Mouse (Mus musculus) heart, embryonic 11.5 days (tissue): ENCODE measurements at regions not wholly inside any gene's neighbourhood (a gene's known extent, or its start where the extent isn't known, plus 50 kb on each side); places are given as distances from the start of the nearest gene placed in this dataset.
A peak's percentile ranks its signal among the peaks of the same experiment; 100 is the strongest.

Experiments
- ATAC-seq: fragments of 200-750 bp; cut with Nextera tagmentation; replicated peaks from 2 replicates; pipeline ENCODE4 v1.8.0; 2017; ENCODE audit warnings: moderate library complexity; ENCODE audit not compliant: insufficient number of reproducible peaks, low FRiP score, low TSS enrichment
- H3K27ac ChIP-seq: fragments of 300-500 bp; sonication (generic); 2 replicates; pipeline ENCODE4 v1.5.1; 2014; ENCODE audit warnings: mild to moderate bottlenecking, low read depth, low read length
- H3K27me3 ChIP-seq: fragments of 300-500 bp; sonication (generic); 2 replicates; pipeline ENCODE4 v1.6.1; 2014; ENCODE audit warnings: mild to moderate bottlenecking, low read length, mixed read lengths; ENCODE audit not compliant: control insufficient read depth, insufficient read depth
- H3K36me3 ChIP-seq: fragments of 300-500 bp; sonication (generic); 2 replicates; pipeline ENCODE4 v1.6.1; 2014; ENCODE audit warnings: mild to moderate bottlenecking, low read length, moderate library complexity, mixed read lengths; ENCODE audit not compliant: control insufficient read depth, insufficient read depth
- H3K4me1 ChIP-seq: fragments of 300-500 bp; sonication (generic); 2 replicates; pipeline ENCODE4 v1.6.1; 2014; ENCODE audit warnings: low read length; ENCODE audit not compliant: control insufficient read depth, insufficient read depth
- H3K4me2 ChIP-seq: fragments of 300-500 bp; sonication (generic); 2 replicates; pipeline ENCODE4 v1.6.1; 2014; ENCODE audit warnings: mild to moderate bottlenecking, moderate library complexity
- H3K4me3 ChIP-seq: fragments of 300-500 bp; sonication (generic); 2 replicates; pipeline ENCODE4 v1.5.1; 2014; ENCODE audit warnings: low read depth, low read length
- H3K9ac ChIP-seq: fragments of 300-500 bp; sonication (generic); 2 replicates; pipeline ENCODE4 v1.6.1; 2014; ENCODE audit warnings: mild to moderate bottlenecking, low read depth, low read length, moderate library complexity
- H3K9me3 ChIP-seq: fragments of 300-500 bp; sonication (generic); replicated peaks from 2 replicates; pipeline ENCODE4 v1.6.1; 2016; ENCODE audit warnings: low read length; ENCODE audit not compliant: control insufficient read depth
- WGBS: fragments of 180-500 bp; shearing (Covaris S2); extraction: QIAGEN DNeasy Blood & Tissue Kit; methylation state at CpG from one replicate; pipeline ENCODE4 v1.1.7; 2014; ENCODE audit not compliant: insufficient replicate concordance; 5-methylcytosine and 5-hydroxymethylcytosine counted together

DNA sequence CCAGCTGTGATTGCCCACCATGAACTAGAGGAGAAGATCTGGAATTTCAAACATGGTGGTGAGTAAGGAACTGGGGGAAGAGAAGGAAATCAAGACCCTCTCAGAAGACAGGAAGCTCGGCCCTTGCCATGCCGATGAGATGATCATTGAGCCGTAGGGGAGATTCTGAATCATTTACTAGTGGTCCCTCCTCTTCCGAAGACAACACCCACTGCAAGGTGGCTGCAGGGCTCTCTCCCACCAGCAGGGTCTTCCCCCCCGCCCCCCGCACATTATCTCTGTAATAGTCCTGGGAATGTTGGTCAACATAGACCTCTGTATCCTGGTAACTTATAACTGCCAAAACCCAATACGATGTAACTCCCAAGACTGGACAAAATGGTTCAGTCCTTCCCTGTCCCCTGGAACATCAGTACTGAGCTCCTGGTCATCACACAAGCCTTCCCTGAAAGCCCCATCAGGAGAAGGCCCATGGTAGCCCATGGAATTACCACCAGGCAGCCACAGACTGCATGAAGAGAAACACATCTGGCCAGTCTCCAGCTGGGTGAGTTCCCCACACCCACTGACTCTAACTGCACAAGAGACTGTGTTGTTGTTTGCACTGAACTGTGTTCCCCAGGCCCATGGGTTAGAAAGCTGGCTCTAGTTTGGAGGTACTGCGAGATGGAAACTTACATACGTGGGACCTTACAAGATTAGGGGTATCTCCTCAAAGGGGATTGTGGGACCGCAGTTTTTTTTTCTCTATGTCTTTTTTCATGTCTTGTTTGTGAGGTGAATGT, 256.3 kb downstream of the Gm10260 start:
- Histone ChIP-seq H3K4me2 (no peak overlapping the region), H3K4me3 (no peak overlapping the region), H3K9me3 (no peaks in the 10 kb centered on the region), H3K9ac (no peak overlapping the region), H3K27me3 (no peaks in the 10 kb centered on the region), H3K4me1 (no peaks in the 10 kb centered on the region), H3K27ac (peak overlapping the region; percentile 18; the same call in 1 of the 2 replicates), H3K36me3 (no peaks in the 10 kb centered on the region)
- 82% methylated on average over 10 of the region's 10 CpGs for WGBS
- ATAC-seq = no peak

- no peaks in the 10 kb centered on the region for H3K9me3 ChIP-seq
- no peak for ATAC-seq
- 52% methylated on average over 5 of the region's 5 CpGs for WGBS
- no peaks in the 10 kb centered on the region for H3K36me3 ChIP-seq
- H3K4me2 ChIP-seq = no peak overlapping the region
- no peaks in the 10 kb centered on the region for H3K4me1 ChIP-seq
- H3K27ac ChIP-seq = no peak overlapping the region
- H3K4me3 ChIP-seq = no peak overlapping the region
- H3K27me3 ChIP-seq = no peaks in the 10 kb centered on the region
- no peak overlapping the region for H3K9ac ChIP-seq
These were observed 257.0 kb downstream of the Gm10260 start for GRCm38 (mm10) chr13:97503391-97503790.

DNA sequence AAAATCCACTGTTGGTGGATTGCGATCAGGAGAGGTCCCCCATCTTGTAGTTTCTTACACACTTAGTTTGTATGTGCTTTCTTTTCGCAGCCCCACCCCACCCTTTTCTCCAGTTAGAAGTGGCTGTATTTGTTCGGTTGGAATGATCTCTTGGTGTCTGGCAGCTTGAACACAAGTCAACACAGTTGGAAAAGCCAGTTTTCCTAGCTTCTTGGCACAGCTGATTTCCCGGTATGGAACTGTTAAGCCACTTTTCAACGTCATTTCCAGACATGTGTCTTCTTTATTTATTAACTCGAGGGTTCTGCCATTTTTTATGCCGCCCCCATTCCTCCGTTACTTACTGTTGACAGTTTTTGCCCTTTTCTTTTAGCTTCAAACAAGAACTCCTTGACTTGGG, 259.2 kb downstream of the Enc1 start:
- Histone ChIP-seq H3K27ac (no peak overlapping the region), H3K4me1 (no peaks in the 10 kb centered on the region), H3K4me3 (no peak overlapping the region), H3K9me3 (no peaks in the 10 kb centered on the region), H3K27me3 (no peaks in the 10 kb centered on the region), H3K36me3 (no peaks in the 10 kb centered on the region), H3K4me2 (no peak overlapping the region), H3K9ac (no peak overlapping the region)
- ATAC-seq = no peak
- WGBS = 87% methylated on average over 8 of the region's 8 CpGs

- H3K9ac ChIP-seq = no peak overlapping the region
- ATAC-seq = no peak
- no peaks in the 10 kb centered on the region for H3K36me3 ChIP-seq
- no peaks in the 10 kb centered on the region for H3K4me1 ChIP-seq
- no peak overlapping the region for H3K4me3 ChIP-seq
- H3K27ac ChIP-seq = no peak overlapping the region
- H3K9me3 ChIP-seq = no peaks in the 10 kb centered on the region
- no peaks in the 10 kb centered on the region for H3K27me3 ChIP-seq
- no peak overlapping the region for H3K4me2 ChIP-seq
- WGBS = 77% methylated on average over 5 of the region's 5 CpGs
These were observed 258.1 kb downstream of the Enc1 start for GRCm38 (mm10) chr13:97498981-97499380.

DNA sequence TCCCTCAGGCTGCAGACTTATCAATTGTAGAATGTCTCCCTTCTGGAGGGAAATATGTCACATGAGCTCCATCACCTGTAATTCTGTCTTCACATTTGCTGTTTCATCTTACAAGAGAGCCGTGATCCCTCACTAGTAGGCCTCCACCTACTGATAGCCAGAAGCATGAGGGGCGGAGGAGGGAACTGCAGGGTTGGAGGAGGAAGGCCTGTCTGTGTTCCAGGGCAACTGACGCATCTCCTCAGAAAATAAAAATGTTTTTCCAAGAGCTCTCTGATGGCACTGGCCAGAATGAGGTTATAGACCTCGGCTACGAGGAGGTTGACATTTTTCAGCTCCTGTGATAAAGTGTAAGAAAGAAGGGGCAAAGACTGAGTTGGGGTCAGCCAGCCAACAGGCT, 257.0 kb downstream of the Enc1 start:
- ATAC-seq = no peak
- WGBS = 67% methylated on average over 5 of the region's 5 CpGs

GRCm38 (mm10) chr13:97494770-97495169, 253.9 kb downstream of the Enc1 start:
- Histone ChIP-seq H3K4me3 (no peak overlapping the region), H3K9ac (no peak overlapping the region), H3K27me3 (no peaks in the 10 kb centered on the region; the same call in 1 of the 2 replicates), H3K36me3 (no peaks in the 10 kb centered on the region), H3K4me2 (no peak overlapping the region), H3K4me1 (peaks cover 5% of the 10 kb centered on the region; the same call in 1 of the 2 replicates), H3K9me3 (no peaks in the 10 kb centered on the region), H3K27ac (no peak overlapping the region)
- no peak for ATAC-seq
- 85% methylated on average over 2 of the region's 2 CpGs for WGBS

More for the DNA sequence above, 257.0 kb downstream of the Enc1 start:
- Histone ChIP-seq H3K9ac (no peak overlapping the region), H3K4me1 (no peaks in the 10 kb centered on the region), H3K9me3 (no peaks in the 10 kb centered on the region), H3K36me3 (no peaks in the 10 kb centered on the region), H3K27ac (no peak overlapping the region), H3K27me3 (no peaks in the 10 kb centered on the region), H3K4me2 (no peak overlapping the region), H3K4me3 (no peak overlapping the region)

DNA sequence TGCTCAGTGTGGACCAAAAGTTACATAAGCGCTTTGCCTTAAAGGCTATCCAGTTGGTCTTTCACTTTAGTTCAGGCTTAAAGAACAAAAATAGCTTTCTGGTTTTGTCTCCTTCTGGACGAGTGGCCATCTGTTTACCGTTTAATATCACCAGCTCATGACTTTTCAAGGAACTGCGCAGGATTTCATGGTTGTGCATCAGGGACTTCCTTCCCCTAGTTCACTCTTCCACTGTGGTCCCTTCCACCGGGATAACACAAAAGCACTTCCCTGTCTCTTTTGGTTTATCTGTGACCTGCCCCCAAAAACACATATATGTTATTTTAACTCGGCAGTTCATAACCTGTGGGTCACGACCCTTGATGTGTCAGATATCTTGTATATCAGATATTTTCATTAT, 252.9 kb downstream of the Enc1 start:
- Histone ChIP-seq H3K27me3 (no peaks in the 10 kb centered on the region; the same call in 1 of the 2 replicates), H3K9ac (no peak overlapping the region), H3K27ac (no peak overlapping the region), H3K4me2 (no peak overlapping the region), H3K4me3 (no peak overlapping the region), H3K36me3 (no peaks in the 10 kb centered on the region), H3K9me3 (no peaks in the 10 kb centered on the region), H3K4me1 (peaks cover 14% of the 10 kb centered on the region; the same call in 1 of the 2 replicates)
- WGBS = 69% methylated on average over 7 of the region's 7 CpGs
- no peak for ATAC-seq

DNA sequence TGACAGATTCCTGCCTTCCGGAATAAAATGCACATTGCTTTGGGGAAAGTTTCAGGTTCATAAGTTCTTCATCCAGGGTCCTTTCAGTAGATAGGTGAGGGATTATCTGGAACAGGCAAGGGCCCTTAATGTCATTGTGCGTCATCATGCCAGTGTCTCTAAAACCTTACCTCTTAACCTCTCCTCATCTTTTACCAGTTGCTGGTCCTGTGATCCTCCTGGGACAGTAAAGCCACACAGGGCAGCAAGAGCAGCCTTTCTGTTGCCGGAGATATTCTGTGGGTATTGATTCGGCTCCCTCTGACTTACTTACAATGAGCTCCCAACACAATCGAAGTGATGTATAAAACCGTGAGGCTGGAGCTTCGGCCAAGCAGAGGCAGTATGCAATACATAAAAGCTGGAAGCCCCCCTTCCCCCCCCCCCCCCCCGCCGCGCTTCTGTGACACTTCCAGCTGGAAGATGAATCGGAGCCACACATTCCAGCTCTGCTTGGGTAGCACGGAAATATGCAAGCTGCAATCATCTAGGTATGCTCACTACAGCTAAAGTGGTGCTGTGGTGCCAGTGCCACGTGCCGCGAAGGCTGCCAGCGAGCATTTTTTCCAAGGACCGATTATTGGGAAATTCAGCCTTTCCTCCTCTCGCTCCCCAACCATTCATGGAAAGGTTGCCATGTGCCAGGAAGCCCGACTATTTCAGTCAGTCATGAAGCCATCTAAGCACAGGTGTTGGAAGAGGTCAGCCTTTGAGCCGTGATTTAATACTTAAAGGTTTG, 252.2 kb downstream of the Enc1 start:
- WGBS = 74% methylated on average over 19 of the region's 20 CpGs

More for the DNA sequence above, 252.2 kb downstream of the Enc1 start:
- no peaks in the 10 kb centered on the region for H3K9me3 ChIP-seq
- H3K9ac ChIP-seq = no peak overlapping the region
- no peak for ATAC-seq
- no peak overlapping the region for H3K4me2 ChIP-seq
- H3K27me3 ChIP-seq = no peaks in the 10 kb centered on the region; the same call in 1 of the 2 replicates
- no peaks in the 10 kb centered on the region for H3K36me3 ChIP-seq
- H3K27ac ChIP-seq = no peak overlapping the region
- peaks cover 14% of the 10 kb centered on the region; the same call in 1 of the 2 replicates for H3K4me1 ChIP-seq
- H3K4me3 ChIP-seq = no peak overlapping the region
